Mouse (Mus musculus) MEL (cell line): ENCODE measurements around the gene Tmem50b. TPM values are rescaled to one million over a fixed set of nuclear protein-coding genes. Genes with fewer than 3 reads are reported as not detected.

Experiments used
- DNase-seq: peaks from one replicate; pipeline ENCODE4 v3.0.0; 2011; ENCODE audit warnings: low read depth, low spot score
- H3K27ac ChIP-seq: 2 replicates; pipeline ENCODE4 v1.5.1; 2012; ENCODE audit warnings: low read depth, mild to moderate bottlenecking, control low read depth, low read length, moderate library complexity; ENCODE audit not compliant: control insufficient read depth
- H3K27me3 ChIP-seq, 2 experiments: fragments of 150-350 bp in 1 of 2; sonication (generic) in 1 of 2; 2 replicates each; pipeline ENCODE4 v1.6.1; 2012; ENCODE audit warnings: low read length in 2 of 2, mild to moderate bottlenecking in 2 of 2, improper control_type of control experiment in 1 of 2, moderate library complexity in 1 of 2; ENCODE audit not compliant: insufficient read depth in 2 of 2, control insufficient read depth in 1 of 2
- H3K36me3 ChIP-seq, 2 experiments: 2 replicates each; pipeline ENCODE4 v1.6.1; 2012 to 2014; ENCODE audit warnings: low read length in 2 of 2, improper control_type of control experiment in 1 of 2, inconsistent platforms in 1 of 2, mild to moderate bottlenecking in 1 of 2; ENCODE audit not compliant: insufficient read depth in 2 of 2, control insufficient read depth in 1 of 2
- H3K4me1 ChIP-seq, 2 experiments: fragments of 150-350 bp in 1 of 2; sonication (generic) in 1 of 2; 2 replicates each; pipeline ENCODE4 v1.6.1; 2012; ENCODE audit warnings: low read length in 2 of 2, improper control_type of control experiment in 1 of 2, mild to moderate bottlenecking in 1 of 2; ENCODE audit not compliant: insufficient read depth in 2 of 2, control insufficient read depth in 1 of 2
- H3K4me3 ChIP-seq, 2 experiments: fragments of 150-350 bp in 1 of 2; sonication (generic) in 1 of 2; 2 replicates each; pipeline ENCODE4 v1.5.1; 2012; ENCODE audit warnings: low read depth in 2 of 2, low read length in 2 of 2, mild to moderate bottlenecking in 2 of 2, moderate library complexity in 2 of 2, control low read depth in 1 of 2, improper control_type of control experiment in 1 of 2; ENCODE audit not compliant: control insufficient read depth in 1 of 2, insufficient read depth in 1 of 2
- H3K79me2 ChIP-seq: 2 replicates; pipeline ENCODE4 v1.6.1; 2012; ENCODE audit warnings: mild to moderate bottlenecking, low read length, moderate library complexity; ENCODE audit not compliant: control insufficient read depth, poor library complexity, insufficient read depth
- H3K9ac ChIP-seq: 2 replicates; pipeline ENCODE4 v1.6.1; 2012; ENCODE audit warnings: low read depth, mild to moderate bottlenecking, control low read depth, low read length, moderate library complexity; ENCODE audit not compliant: control insufficient read depth, poor library complexity, severe bottlenecking
- H3K9me3 ChIP-seq: fragments of 150-350 bp; sonication (generic); replicated peaks from 2 replicates; pipeline ENCODE4 v1.6.1; 2012; ENCODE audit warnings: mild to moderate bottlenecking, low read length, improper control_type of control experiment, moderate library complexity; ENCODE audit not compliant: insufficient read depth
- BHLHE40 ChIP-seq: IDR thresholded peaks from 2 replicates; pipeline ENCODE4 v1.6.1; 2012; ENCODE audit warnings: low read depth, mild to moderate bottlenecking, inconsistent platforms, low read length, improper control_type of control experiment, borderline replicate concordance
- CTCF ChIP-seq, 3 experiments: IDR thresholded peaks in 2 of 3; conservative IDR thresholded peaks in 1 of 3; 2 replicates each; pipeline ENCODE4 v1.5.1; 2011 to 2012; ENCODE audit warnings: low read length in 3 of 3, low read depth in 2 of 3, mild to moderate bottlenecking in 2 of 3, improper control_type of control experiment in 1 of 3, inconsistent platforms in 1 of 3, mixed read lengths in 1 of 3, moderate library complexity in 1 of 3; ENCODE audit not compliant: control insufficient read depth in 1 of 3, insufficient read depth in 1 of 3, poor library complexity in 1 of 3, severe bottlenecking in 1 of 3
- E2F4 ChIP-seq: IDR thresholded peaks from 2 replicates; pipeline ENCODE4 v1.6.1; 2011; ENCODE audit warnings: low read depth, low read length, improper control_type of control experiment, borderline replicate concordance
- EP300 ChIP-seq, 2 experiments: IDR thresholded peaks; 2 replicates each; pipeline ENCODE4 v1.6.1; 2011; ENCODE audit warnings: improper control_type of control experiment in 2 of 2, low read length in 2 of 2, low read depth in 1 of 2, mild to moderate bottlenecking in 1 of 2
- ETS1 ChIP-seq: IDR thresholded peaks from 2 replicates; pipeline ENCODE4 v1.6.1; 2012; ENCODE audit warnings: low read depth, mild to moderate bottlenecking, inconsistent platforms, low read length, improper control_type of control experiment, moderate library complexity
- GABPA ChIP-seq: IDR thresholded peaks from 2 replicates; pipeline ENCODE4 v1.6.1; 2012; ENCODE audit warnings: low read depth, mild to moderate bottlenecking, inconsistent platforms, low read length, improper control_type of control experiment, moderate library complexity
- GATA1 ChIP-seq: IDR thresholded peaks from 2 replicates; pipeline ENCODE4 v1.6.1; 2011; ENCODE audit warnings: low read depth, low read length, improper control_type of control experiment
- HCFC1 ChIP-seq: IDR thresholded peaks from 2 replicates; pipeline ENCODE4 v1.6.1; 2012; ENCODE audit warnings: low read depth, mild to moderate bottlenecking, inconsistent platforms, low read length, improper control_type of control experiment, moderate library complexity
- KAT2A ChIP-seq: conservative IDR thresholded peaks from 2 replicates; pipeline ENCODE4 v1.6.1; 2012; ENCODE audit warnings: low read depth, low read length, improper control_type of control experiment, inconsistent platforms
- MAFK ChIP-seq: IDR thresholded peaks from 2 replicates; pipeline ENCODE4 v1.6.1; 2011; ENCODE audit warnings: low read depth, mild to moderate bottlenecking, low read length, improper control_type of control experiment, borderline replicate concordance
- MAZ ChIP-seq: IDR thresholded peaks from 2 replicates; pipeline ENCODE4 v1.6.1; 2012; ENCODE audit warnings: low read depth, mild to moderate bottlenecking, inconsistent platforms, low read length, improper control_type of control experiment
- MXI1 ChIP-seq: IDR thresholded peaks from 2 replicates; pipeline ENCODE4 v1.6.1; 2011; ENCODE audit warnings: mild to moderate bottlenecking, low read depth, low read length, improper control_type of control experiment
- MYB ChIP-seq: IDR thresholded peaks from 2 replicates; pipeline ENCODE4 v1.6.1; 2011; ENCODE audit warnings: mild to moderate bottlenecking, low read depth, low read length, improper control_type of control experiment
- MYC ChIP-seq: IDR thresholded peaks from 2 replicates; pipeline ENCODE4 v1.6.1; 2011; ENCODE audit warnings: low read depth, mild to moderate bottlenecking, low read length, improper control_type of control experiment, moderate library complexity
- NELFE ChIP-seq: IDR thresholded peaks from 2 replicates; pipeline ENCODE4 v1.6.1; 2011; ENCODE audit warnings: low read depth, low read length, improper control_type of control experiment
- NRF1 ChIP-seq: IDR thresholded peaks from 2 replicates; pipeline ENCODE4 v1.6.1; 2014; ENCODE audit warnings: low read depth, mild to moderate bottlenecking, inconsistent platforms, low read length, improper control_type of control experiment, moderate library complexity; ENCODE audit not compliant: poor library complexity, insufficient read depth, severe bottlenecking
- POLR2AphosphoS5 ChIP-seq: IDR thresholded peaks from 2 replicates; pipeline ENCODE4 v1.6.1; 2012; ENCODE audit warnings: low read depth, borderline replicate concordance, mild to moderate bottlenecking, inconsistent platforms, low read length, moderate library complexity, mixed read lengths
- SIN3A ChIP-seq: IDR thresholded peaks from 2 replicates; pipeline ENCODE4 v1.6.1; 2012; ENCODE audit warnings: low read length, improper control_type of control experiment, inconsistent platforms
- SMC3 ChIP-seq: IDR thresholded peaks from 2 replicates; pipeline ENCODE4 v1.6.1; 2011; ENCODE audit warnings: low read depth, low read length, improper control_type of control experiment
- TAL1 ChIP-seq: IDR thresholded peaks from 2 replicates; pipeline ENCODE4 v1.6.1; 2012; ENCODE audit warnings: mild to moderate bottlenecking, inconsistent platforms, low read length, moderate library complexity, mixed read lengths
- TBP ChIP-seq: IDR thresholded peaks from 2 replicates; pipeline ENCODE4 v1.8.0; 2011; ENCODE audit warnings: low read depth, low read length, improper control_type of control experiment
- TCF12 ChIP-seq: IDR thresholded peaks from 2 replicates; pipeline ENCODE4 v1.6.1; 2014; ENCODE audit warnings: low read depth, mild to moderate bottlenecking, inconsistent platforms, low read length, improper control_type of control experiment, moderate library complexity
- USF1 ChIP-seq: IDR thresholded peaks from 2 replicates; pipeline ENCODE4 v1.6.1; 2014; ENCODE audit warnings: low read depth, mild to moderate bottlenecking, inconsistent platforms, low read length, improper control_type of control experiment, moderate library complexity
- USF2 ChIP-seq, 2 experiments: IDR thresholded peaks; 2 replicates each; pipeline ENCODE4 v1.6.1; 2011 to 2012; ENCODE audit warnings: improper control_type of control experiment in 2 of 2, low read length in 2 of 2, borderline replicate concordance in 1 of 2, inconsistent platforms in 1 of 2, low read depth in 1 of 2, mild to moderate bottlenecking in 1 of 2; ENCODE audit not compliant: insufficient read depth in 1 of 2
- ZC3H11A ChIP-seq: IDR thresholded peaks from 2 replicates; pipeline ENCODE4 v1.6.1; 2012; ENCODE audit warnings: low read depth, mild to moderate bottlenecking, inconsistent platforms, low read length, improper control_type of control experiment
- polyA plus RNA-seq, 2 experiments: library from polyadenylated mRNA; stranded (reverse) in 1 of 2; unstranded in 1 of 2; fragments of >175 nt in 1 of 2; fragments of >200 nt in 1 of 2; gene quantifications; 2 replicates each; pipeline versions ENCODE4 v1.2.1 to v1.2.4; 2012; ENCODE audit warnings: low replicate concordance in 2 of 2, low read depth in 1 of 2; ENCODE audit not compliant: insufficient read length in 2 of 2, insufficient read depth in 1 of 2, missing spikeins in 1 of 2
- total RNA-seq: library from RNA; depleted of rRNA; stranded (reverse); fragments of 300-350 nt; gene quantifications from 2 replicates; pipeline ENCODE4 v1.2.3, GENCODE M21; 2012

The Tmem50b gene
- total and polyA plus RNA-seq, 3 experiments = 2.9 to 9.5 TPM; not detected in 1

DNA sequence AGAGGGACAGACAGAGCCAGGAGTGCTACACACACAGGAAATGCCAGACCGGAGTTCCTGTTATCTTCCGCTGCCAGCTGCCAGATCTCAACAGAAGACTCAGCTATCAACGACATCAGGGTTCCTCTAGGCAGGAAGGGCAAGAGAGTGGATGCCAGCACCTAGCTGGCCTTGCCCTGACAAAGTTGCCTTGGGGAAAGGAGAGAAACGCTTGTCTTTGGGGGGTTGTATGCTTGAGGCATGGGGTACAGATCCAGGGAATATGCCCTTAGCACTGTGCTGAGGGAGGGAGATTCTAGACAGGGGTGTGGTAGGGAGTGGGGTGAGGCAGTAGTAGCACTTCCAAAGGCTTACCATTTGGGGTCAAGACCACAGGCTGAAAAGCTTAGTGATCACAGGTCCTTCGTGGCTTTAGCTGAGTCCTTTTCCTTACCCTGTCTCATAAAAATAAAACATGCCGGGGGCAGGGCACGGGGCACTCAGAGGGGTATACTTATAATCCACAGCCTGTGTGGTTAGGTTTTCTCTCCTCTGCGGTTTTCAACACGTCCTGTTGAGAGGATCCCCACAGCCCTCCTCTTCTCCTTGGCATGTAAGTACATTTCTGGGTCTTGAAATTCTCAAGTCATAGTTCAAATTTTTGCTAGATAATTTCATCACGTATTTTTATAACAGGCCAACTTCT lies 51.9 kb downstream of the Tmem50b start (continued):
- no peak for TF ChIP-seq GABPA
- TF ChIP-seq ETS1 = peak; percentile 88
- no peak for TF ChIP-seq ZC3H11A
- 0 out of 2 replicates have a peak, but pooled peaks have one; percentile 11 for TF ChIP-seq MYC
- TF ChIP-seq NELFE = no peak
- TF ChIP-seq BHLHE40 = no peak
- TF ChIP-seq KAT2A = no peak

DNA sequence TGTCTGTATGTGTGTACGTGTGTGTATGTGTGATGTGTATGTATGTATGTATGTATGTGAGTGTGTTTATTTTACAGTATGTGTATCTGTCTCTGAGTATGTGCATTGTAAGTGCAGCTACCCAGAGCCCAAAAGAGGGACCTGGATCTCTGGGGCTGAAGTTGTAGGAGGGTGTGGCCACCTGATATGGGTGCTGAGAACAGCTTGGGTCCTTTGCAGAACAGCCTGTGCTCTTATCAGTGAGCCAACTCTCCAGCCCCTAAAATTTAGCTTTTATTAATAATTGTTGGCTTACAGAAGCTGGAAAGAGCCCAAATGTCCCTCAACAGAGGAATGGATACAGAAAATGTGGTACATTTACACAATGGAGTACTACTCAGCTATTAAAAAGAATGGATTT lies 54.0 kb downstream of the Tmem50b start:
- Histone ChIP-seq H3K36me3 (peaks cover 0 to 35% of the 10 kb centered on the region in 2 experiments; a peak in 2 of 4 replicates), H3K79me2 (peaks cover 2% of the 10 kb centered on the region; the same call in 1 of the 2 replicates), H3K4me3 (no peak overlapping the region), H3K27ac (no peak overlapping the region), H3K4me1 (peaks cover 17 to 46% of the 10 kb centered on the region in 2 experiments), H3K9ac (no peak overlapping the region), H3K27me3 (no peaks in the 10 kb centered on the region), H3K9me3 (no peaks in the 10 kb centered on the region)
- TF ChIP-seq ETS1 (peak; percentile 52; the same call in 1 of the 2 replicates), CTCF (IDR thresholded peaks at IDR 0.05 in 2 of 3, conservative IDR thresholded peaks at IDR 0.05 in 1 of 3; ENCODE audit: control insufficient read depth in 1 of 3, insufficient read depth in 1 of 3, low read depth in 2 of 3, low read length in 3 of 3, poor library complexity in 1 of 3, severe bottlenecking in 1 of 3) (0 out of 6 replicates have a peak, but pooled peaks of 1 of the 3 experiments have one; percentile 7), SIN3A (0 out of 2 replicates have a peak, but pooled peaks have one; percentile 36), TAL1 (peak; percentile 36; the same call in 1 of the 2 replicates), TCF12 (peak; percentile 51; the same call in 1 of the 2 replicates), POLR2AphosphoS5 (no peak), KAT2A (no peak), GATA1 (peak; percentile 49), EP300 (IDR thresholded peaks at IDR 0.05; ENCODE audit: low read depth in 1 of 2, low read length in 2 of 2) (peak; percentile 33 to 38; a peak in 2 of 4 replicates)
- DNase-seq = peak; percentile 65

DNA sequence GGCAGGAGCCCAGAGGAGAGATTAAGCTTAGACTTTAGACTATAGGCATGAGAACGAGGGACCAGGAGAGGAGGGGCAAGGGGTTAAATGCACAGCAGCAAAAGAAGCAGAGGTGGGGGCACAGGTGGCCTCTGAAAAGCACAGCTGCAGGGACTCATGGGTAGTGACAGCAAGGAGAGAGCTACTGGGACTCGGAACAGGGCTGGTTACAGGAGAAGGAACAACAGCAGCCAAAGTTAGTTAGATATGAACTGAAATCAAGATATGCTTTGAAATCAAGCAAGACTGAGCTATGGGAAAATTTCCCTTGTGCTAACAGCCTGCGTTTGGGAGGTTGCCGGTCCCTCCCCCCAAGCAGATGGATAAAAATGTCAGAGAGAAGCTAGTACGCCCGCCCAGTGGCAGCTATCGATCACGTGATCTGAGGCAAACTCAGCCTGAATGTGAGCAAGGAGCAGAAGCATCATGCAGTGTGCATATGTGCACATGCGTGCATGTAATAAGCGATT lies 56.0 kb downstream of the Tmem50b start:
- Histone ChIP-seq H3K9me3 (no peaks in the 10 kb centered on the region), H3K4me3 (peak overlapping the region; percentile 22 to 23), H3K27ac (peak overlapping the region; percentile 70), H3K79me2 (no peaks in the 10 kb centered on the region), H3K27me3 (no peaks in the 10 kb centered on the region), H3K9ac (peak overlapping the region; percentile 60), H3K4me1 (peaks cover 17 to 52% of the 10 kb centered on the region in 2 experiments), H3K36me3 (peaks cover 0 to 35% of the 10 kb centered on the region in 2 experiments; a peak in 2 of 4 replicates)
- peak; percentile 84 for DNase-seq
- TF ChIP-seq BHLHE40 (peak; percentile 91), MAZ (peak; percentile 56), MXI1 (peak; percentile 71; the same call in 1 of the 2 replicates), MAFK (0 out of 2 replicates have a peak, but pooled peaks have one; percentile 9), TBP (0 out of 2 replicates have a peak, but pooled peaks have one; percentile 45), ZC3H11A (no peak), KAT2A (peak; percentile 35; the same call in 1 of the 2 replicates), NRF1 (peak; percentile 35; the same call in 1 of the 2 replicates), USF1 (peak; percentile 97), NELFE (no peak), MYC (peak; percentile 70; the same call in 1 of the 2 replicates), ETS1 (peak; percentile 65; the same call in 1 of the 2 replicates), SMC3 (no peak), HCFC1 (peak; percentile 47; the same call in 1 of the 2 replicates), E2F4 (0 out of 2 replicates have a peak, but pooled peaks have one; percentile 27), MYB (no peak), USF2 (IDR thresholded peaks at IDR 0.05; ENCODE audit: borderline replicate concordance in 1 of 2, insufficient read depth in 1 of 2, low read depth in 1 of 2, low read length in 2 of 2) (peak; percentile 78 to 84; a peak in 3 of 4 replicates)
